Mouse (Mus musculus) adrenal gland, postnatal 14 days (tissue): Measurements from ENCODE around the gene D5Ertd579e. TPM values are rescaled to one million over a fixed set of nuclear protein-coding genes. Genes with fewer than 3 reads are reported as not detected.

Experiments used
- DNase-seq: peaks from one replicate; pipeline ENCODE4 v3.0.0; 2021; ENCODE audit warnings: mixed read lengths
- total RNA-seq: library from RNA; stranded (reverse); gene quantifications from 2 replicates; pipeline ENCODE4 v1.2.3, GENCODE M21; 2021

The D5Ertd579e gene
- total RNA-seq, 1 experiment from 2014 or later: 61.5 TPM

- DNase-seq: no peak
Observed at GRCm38 (mm10) chr5:36720710-36721375, 25.0 kb upstream of the D5Ertd579e start.

- no peak for DNase-seq
Observed at GRCm38 (mm10) chr5:36720219-36720618, 24.4 kb upstream of the D5Ertd579e start.

DNA sequence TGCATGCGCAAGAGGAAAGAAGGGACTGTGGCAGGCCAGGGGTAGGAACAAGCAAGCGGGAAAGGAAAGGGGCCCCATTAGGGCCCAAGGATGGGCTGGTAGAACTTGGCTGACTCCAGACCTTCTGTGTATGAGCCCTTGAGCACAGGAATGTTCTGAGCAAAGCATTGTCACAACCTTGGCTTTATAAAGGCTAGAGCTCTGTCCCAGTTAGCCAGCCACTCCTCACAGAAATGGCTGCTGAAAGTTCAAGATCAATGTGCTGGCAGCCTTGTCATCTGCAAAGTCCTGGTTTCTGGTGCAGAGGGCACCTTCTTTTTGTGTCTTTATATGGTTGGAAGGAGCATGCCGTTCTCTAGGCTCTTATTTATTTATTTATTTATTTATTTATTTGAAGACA lies 23.8 kb upstream of the D5Ertd579e start:
- DNase-seq: peak; percentile 50

- DNase-seq: no peak
Observed at GRCm38 (mm10) chr5:36719135-36719534, 23.3 kb upstream of the D5Ertd579e start.

DNA sequence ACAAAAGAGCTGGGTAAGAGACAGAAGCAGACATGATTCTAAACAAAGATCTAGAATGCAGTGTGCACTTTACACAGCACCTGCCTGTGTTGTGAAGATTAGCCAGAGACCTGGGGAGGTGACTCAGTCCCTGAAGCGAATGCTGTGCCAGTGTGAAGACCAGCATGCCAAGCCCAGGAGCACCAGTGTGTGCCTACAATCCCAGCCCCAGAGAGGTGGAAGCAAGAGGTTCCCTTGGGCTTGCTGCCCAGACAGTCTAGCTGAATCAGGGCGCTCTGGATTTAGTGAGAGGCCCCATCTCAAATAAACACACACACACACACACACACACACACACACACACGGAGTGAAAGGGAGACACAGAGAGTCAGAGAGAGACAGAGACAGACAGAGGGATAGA lies 22.1 kb upstream of the D5Ertd579e start:
- peak; percentile 9 for DNase-seq

GRCm38 (mm10) chr5:36716816-36717215 lies 21.0 kb upstream of the D5Ertd579e start:
- DNase-seq: no peak

- no peak for DNase-seq
Observed at GRCm38 (mm10) chr5:36714832-36715231, 19.0 kb upstream of the D5Ertd579e start.

DNA sequence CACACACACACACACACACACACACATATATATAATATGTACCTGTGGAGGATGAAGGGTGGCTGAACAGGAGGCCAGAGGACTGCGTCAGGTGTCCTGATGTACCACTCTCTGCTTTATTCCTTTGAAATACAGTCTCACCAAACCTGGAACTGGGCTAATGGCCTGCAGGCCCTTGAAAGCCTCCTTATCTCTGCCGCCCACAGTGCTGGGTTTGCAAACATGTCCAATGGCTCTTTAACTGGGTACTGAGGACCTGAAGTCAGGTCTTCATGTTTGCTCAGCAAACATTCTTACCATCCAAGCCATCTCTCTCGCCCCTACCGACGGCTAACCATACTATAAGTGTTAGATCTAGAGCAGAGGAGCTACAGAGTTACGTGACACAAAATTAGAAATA lies 17.9 kb upstream of the D5Ertd579e start:
- DNase-seq: peak; percentile 10

DNA sequence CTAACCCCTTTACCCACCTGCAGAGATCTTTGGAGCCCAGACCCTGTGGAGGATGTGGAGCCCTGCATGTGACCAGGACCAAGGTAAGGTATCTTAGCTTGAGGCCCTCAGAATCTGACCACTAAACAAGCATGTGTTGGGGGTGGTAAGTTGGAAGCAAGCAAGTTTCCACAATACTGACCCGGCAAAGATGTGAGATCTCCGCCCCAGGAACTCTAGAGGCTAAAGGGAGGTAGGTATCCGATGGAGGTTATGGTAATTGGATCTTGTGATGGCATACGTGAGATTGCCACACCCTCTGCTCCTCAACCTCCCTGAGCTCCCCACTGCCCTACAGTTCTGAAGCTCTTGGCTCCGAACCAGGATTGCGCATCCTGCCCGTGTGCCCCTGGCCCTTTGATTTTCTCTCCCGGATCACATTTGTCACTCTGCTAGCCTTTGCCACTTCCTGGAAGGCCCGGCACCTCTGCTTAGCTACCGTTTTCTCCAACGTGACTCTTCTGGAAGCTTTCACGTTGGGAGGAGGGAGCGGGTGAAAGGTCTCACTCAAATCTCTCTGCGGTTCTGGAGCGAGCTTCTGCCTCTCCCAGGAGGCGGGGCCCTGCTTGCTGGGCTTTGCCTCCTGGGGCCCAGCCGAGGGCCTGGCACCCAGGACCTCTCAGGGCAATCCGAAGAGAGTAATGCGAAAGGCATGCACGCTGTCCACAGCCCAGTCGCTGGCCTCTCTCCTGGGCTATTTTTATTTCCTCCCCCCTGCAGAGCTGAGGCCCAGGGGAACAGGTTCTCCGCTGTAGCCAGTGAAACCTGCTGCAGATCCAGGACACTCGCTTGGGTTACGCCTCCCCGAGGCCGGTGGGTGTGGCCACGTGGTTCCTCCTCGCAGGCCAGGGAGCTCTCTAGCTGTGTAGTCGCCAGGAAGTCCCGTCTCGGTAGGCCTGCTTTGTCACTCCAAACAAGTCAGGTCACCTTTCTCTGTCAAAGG lies 17.0 kb upstream of the D5Ertd579e start:
- DNase-seq: peak; percentile 95

GRCm38 (mm10) chr5:36711863-36712262 lies 16.0 kb upstream of the D5Ertd579e start:
- peak; percentile 8 for DNase-seq

DNA sequence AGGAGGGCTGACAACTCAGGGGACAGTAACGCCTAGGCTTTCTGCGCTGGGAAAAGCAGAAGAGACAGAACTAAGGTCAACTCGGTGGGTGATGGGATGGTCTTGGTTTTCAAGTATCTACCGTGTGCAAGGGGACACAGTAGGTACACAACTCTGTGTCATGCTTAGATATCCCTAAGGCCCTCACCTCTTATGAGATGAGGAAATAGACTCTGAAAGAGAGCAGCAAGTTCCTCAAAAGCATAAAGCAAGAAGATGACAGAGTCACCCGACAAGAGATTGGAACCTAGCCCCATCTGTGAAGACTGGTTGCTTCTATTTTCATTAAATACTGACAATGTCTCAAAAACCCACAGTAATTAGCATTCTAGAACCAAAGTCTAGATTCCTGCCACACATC lies 10.0 kb upstream of the D5Ertd579e start:
- no peak for DNase-seq

DNA sequence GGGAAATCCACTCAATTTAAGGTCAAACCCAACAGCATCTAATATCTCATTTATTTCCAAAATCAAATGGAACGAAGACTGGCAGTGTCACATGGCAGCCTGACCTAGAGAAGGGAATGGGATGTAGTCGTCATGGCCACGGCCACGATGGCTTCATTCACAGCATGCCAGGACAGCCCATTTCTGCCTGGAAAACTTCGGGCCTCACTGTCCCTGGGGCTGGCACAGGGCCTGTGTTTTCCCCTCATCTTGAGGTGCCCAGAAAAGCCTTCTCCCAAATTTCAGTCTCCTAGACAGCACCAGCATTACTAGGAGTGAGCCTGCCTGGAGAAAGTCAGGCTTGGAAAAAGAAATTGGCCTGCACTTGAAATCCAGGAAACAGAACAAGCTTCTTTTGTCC lies 9.6 kb upstream of the D5Ertd579e start:
- DNase-seq: no peak

DNA sequence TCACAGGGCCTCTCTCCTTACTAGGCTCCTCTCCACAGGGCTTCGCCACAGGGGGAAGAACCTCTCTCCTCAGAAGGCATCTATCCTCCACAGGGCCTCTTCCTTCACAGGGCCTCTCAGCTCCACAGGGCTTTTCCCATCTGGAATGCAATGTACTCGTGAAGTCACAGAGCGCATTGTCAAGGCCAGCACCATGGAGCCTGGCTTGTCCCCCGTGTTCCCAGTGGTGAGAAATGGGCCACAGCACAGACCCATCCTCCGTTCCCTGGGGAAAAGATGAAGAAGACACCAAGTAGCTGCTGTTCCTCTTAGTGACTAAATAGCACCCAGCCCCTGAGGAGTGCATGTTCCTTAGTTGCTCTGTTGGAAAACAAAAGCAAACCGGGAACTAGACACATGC lies 8.9 kb upstream of the D5Ertd579e start:
- DNase-seq: no peak

DNA sequence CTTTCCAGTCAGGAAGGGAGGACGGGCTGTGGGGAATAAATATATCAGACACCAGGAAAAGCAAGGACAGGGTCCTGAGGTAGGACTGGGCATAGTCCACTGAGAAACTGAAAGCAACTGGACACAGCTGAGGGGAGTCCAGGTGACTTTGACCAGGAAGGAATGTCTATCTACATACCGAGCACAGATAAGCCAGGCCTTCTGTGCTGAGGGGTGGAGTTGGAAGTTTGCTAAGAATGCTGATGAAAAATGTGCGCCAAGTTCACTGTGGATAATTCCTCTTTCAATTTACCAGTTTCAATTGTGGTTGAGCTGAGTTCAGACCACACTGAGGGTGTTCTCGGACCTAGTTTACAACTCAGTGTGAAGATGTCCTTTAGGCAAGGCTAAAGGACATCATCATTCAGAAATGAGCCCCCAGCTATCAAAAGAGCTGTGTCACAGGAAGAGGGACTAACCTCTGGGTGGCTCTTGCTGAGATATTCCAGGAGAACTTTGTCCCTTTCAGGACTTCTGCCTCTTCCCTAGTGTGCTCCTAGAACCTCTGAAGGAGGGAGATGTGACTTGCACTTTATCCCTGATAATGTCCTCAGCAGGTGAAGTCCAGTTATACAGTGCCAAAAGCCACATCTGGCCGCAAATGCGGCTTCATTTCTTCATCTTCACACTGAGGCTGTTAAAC lies 5.3 kb upstream of the D5Ertd579e start:
- no peak for DNase-seq

DNA sequence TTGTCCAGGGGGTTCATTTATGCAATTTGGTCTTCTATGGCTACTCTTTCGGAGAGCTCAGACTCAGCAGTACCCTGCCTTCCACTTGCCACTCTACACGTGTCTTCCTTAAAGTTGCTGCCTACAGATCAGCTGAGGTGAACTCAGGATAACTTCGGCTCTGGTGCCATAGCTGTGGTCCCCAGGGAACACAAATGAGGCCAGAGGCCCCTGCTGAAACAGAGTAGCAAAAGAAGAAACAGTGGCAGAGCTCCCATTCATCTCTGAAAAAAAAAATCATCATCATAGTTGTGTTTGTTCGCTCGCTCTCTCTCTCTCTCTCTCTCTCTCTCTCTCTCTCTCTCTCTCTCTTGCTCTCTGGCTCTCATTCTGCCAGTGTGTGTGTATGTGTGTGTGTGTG lies 2.9 kb upstream of the D5Ertd579e start:
- peak; percentile 51 for DNase-seq

- no peak for DNase-seq
Observed at GRCm38 (mm10) chr5:36698067-36698670, 2.3 kb upstream of the D5Ertd579e start.

- peak; percentile 47 for DNase-seq
Observed at GRCm38 (mm10) chr5:36696504-36697300, 878 bp upstream of the D5Ertd579e start.

DNA sequence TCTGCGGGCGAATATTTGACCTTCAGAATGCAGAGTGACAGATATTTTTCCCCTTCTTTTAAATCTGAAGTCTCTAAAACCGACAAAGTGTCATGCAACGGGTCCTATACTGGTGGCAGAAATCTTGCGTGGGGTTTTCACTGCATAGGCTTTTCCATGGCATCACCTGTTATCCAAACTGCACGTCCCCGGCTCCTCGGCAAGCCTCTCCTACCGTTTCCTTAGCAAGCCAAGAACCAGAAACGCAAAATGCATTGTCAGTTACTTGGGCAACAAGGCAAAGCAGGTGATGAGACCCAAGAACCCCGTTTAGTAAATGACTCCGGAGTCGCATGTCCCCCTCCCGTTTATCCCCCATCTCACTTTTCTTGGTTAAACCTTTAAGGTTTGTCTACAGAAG lies 819 bp downstream of the D5Ertd579e start:
- DNase-seq: no peak

GRCm38 (mm10) chr5:36693651-36694050 lies 2.2 kb downstream of the D5Ertd579e start:
- no peak for DNase-seq

DNA sequence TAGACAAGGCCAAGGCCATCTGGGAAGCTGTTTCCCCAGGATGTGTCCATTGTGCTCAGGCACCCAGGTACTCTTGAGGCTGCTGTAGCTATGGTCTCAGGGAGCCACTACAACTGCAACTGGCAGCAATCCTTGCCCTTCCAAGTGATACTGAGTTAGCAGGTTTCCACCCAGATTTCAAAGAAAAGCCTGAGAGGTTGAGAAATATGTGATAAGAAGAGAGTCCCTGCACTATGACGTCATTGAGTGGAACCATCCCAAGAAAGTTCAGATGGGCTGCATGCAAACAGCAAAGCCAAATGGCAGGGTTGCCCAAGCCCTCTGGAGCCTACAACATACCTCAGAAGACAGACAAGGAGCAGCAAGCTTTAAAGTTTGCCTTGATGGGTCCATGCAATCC lies 4.4 kb downstream of the D5Ertd579e start:
- peak; percentile 62 for DNase-seq

DNA sequence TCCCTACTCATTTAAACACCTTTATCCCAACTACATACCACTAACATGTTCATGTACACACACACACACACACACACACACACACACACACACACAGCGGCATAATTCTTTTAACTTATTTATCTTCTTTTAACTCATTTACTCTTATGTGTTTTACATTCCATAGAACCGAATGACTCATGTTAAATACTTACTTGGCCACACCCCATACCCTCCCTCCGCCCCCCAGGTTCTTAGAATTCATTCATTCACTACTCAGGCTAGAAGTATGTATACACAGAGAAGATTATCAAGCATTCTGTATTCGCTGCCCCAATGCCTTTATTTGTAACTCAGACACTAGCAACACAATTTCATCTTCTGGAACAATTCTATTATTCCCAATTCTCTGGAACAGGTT lies 10.7 kb downstream of the D5Ertd579e start:
- no peak for DNase-seq

GRCm38 (mm10) chr5:36683586-36683985 lies 12.2 kb downstream of the D5Ertd579e start:
- no peak for DNase-seq
